Mouse (Mus musculus) kidney, postnatal 0 days (tissue): ENCODE measurements around the gene Tbc1d4. TPM values are rescaled to one million over a fixed set of nuclear protein-coding genes. Genes with fewer than 3 reads are reported as not detected.
A peak's percentile ranks its signal among the peaks of the same experiment; 100 is the strongest.

Source experiments
- ATAC-seq: fragments of 200-750 bp; cut with Nextera tagmentation; replicated peaks from 2 replicates; pipeline ENCODE4 v1.8.0; 2017; ENCODE audit warnings: low read depth, moderate number of reproducible peaks, moderate TSS enrichment, moderate library complexity; ENCODE audit not compliant: low FRiP score
- DNase-seq: peaks from one replicate; pipeline ENCODE4 v3.0.0-alpha.2; 2016; ENCODE audit warnings: low spot score
- H3K27ac ChIP-seq: fragments of 300-500 bp; sonication (generic); 2 replicates; pipeline ENCODE4 v1.5.1; 2014; ENCODE audit warnings: mild to moderate bottlenecking
- H3K27me3 ChIP-seq: fragments of 300-500 bp; sonication (generic); 2 replicates; pipeline ENCODE4 v1.6.1; 2014; ENCODE audit warnings: low read length, mixed read lengths; ENCODE audit not compliant: insufficient read depth
- H3K36me3 ChIP-seq: fragments of 300-500 bp; sonication (generic); 2 replicates; pipeline ENCODE4 v1.6.1; 2014; ENCODE audit warnings: low read length, mixed read lengths; ENCODE audit not compliant: insufficient read depth
- H3K4me1 ChIP-seq: fragments of 300-500 bp; sonication (generic); replicated peaks from 2 replicates; pipeline ENCODE4 v1.6.1; 2014; ENCODE audit warnings: antibody characterized with exemption, low read length, mixed read lengths; ENCODE audit not compliant: insufficient read depth
- H3K4me2 ChIP-seq: fragments of 300-500 bp; sonication (generic); 2 replicates; pipeline ENCODE4 v1.6.1; 2014; ENCODE audit warnings: mild to moderate bottlenecking, low read length, moderate library complexity, mixed read lengths
- H3K4me3 ChIP-seq: fragments of 300-500 bp; sonication (generic); replicated peaks from 2 replicates; pipeline ENCODE4 v1.5.1; 2014; ENCODE audit warnings: low read depth, low read length
- H3K9ac ChIP-seq: fragments of 300-500 bp; sonication (generic); 2 replicates; pipeline ENCODE4 v1.6.1; 2014; ENCODE audit warnings: low read depth, low read length
- H3K9me3 ChIP-seq: fragments of 300-500 bp; sonication (generic); replicated peaks from 2 replicates; pipeline ENCODE4 v1.6.1; 2016; ENCODE audit warnings: low read length, inconsistent platforms, mixed read lengths
- CTCF ChIP-seq: IDR thresholded peaks from 2 replicates; pipeline ENCODE4 v1.5.1; 2016; ENCODE audit warnings: antibody characterized with exemption, low read depth, mild to moderate bottlenecking, moderate library complexity
- WGBS: fragments of 180-500 bp; shearing (Covaris S2); extraction: QIAGEN DNeasy Blood & Tissue Kit; methylation state at CpG from one replicate; pipeline ENCODE4 v1.1.7; 2014; 5-methylcytosine and 5-hydroxymethylcytosine counted together
- polyA plus RNA-seq: library from polyadenylated mRNA; unstranded; fragments of >200 nt; fragmentation: Nextera tagmentation; extraction: Ambion mirVana; gene quantifications from 2 replicates; pipeline ENCODE4 v1.2.1, GENCODE M21; 2015

Tbc1d4 gene
- polyA plus RNA-seq, 1 experiment from 2014 or later, result 15.9 TPM

DNA sequence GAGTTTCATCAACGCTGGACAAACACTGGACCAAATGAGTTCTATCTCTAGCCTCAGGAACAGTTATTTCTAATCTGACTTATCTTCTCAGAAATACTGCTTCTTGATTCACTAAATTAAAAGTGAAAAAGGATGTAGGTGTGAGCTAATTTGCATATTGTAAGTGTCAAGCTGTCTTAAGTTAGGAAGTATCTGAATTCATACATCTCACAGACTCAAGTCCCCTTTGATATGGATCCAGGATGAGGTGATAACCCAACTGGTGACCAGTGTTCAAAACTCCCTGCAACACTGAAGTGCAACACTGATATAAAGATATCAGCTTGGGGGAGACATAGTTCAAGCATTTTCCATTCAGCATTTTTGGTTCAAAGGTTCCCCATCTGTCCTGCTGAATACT lies 141.5 kb downstream of the Tbc1d4 start:
- Histone ChIP-seq H3K27me3 (no peaks in the 10 kb centered on the region), H3K4me3 (no peak overlapping the region), H3K36me3 (0 out of 2 replicates have a peak, but pooled peaks cover 5% of the 10 kb centered on the region), H3K9ac (no peak overlapping the region), H3K9me3 (no peaks in the 10 kb centered on the region), H3K27ac (no peak overlapping the region), H3K4me2 (no peak overlapping the region), H3K4me1 (no peaks in the 10 kb centered on the region)
- DNase-seq, result no peak
- no peak for ATAC-seq
- WGBS, result 100% methylated on average over 1 of the region's 1 CpGs
- TF ChIP-seq CTCF, result no peak

DNA sequence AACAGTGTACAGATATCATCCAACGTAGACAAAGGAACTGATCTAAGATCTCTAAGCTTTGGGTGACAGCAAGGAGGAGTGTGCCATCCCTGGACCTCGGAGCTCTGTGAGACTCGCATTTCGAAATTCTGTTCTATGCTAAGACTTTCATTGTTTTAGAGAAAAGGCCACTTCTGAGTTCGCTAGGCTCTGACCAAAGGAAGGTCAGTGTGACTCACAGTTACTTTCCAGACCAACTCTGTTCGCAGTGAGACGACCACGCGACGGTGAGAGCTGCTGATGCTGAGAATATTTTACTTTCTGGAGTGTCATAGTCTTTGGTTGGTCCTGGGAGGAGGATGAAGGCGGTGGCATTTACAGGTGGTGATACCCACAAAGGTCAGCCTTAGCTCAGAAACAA lies 142.5 kb downstream of the Tbc1d4 start:
- DNase-seq, result no peak
- TF ChIP-seq CTCF, result no peak
- no peak overlapping the region for H3K9ac ChIP-seq
- WGBS, result 87% methylated on average over 11 of the region's 11 CpGs
- 0 out of 2 replicates have a peak, but pooled peaks cover 5% of the 10 kb centered on the region for H3K36me3 ChIP-seq
- no peaks in the 10 kb centered on the region for H3K9me3 ChIP-seq
- H3K4me2 ChIP-seq, result no peak overlapping the region
- H3K4me1 ChIP-seq, result no peaks in the 10 kb centered on the region
- ATAC-seq, result no peak
- H3K4me3 ChIP-seq, result no peak overlapping the region
- H3K27ac ChIP-seq, result no peak overlapping the region
- H3K27me3 ChIP-seq, result no peaks in the 10 kb centered on the region

DNA sequence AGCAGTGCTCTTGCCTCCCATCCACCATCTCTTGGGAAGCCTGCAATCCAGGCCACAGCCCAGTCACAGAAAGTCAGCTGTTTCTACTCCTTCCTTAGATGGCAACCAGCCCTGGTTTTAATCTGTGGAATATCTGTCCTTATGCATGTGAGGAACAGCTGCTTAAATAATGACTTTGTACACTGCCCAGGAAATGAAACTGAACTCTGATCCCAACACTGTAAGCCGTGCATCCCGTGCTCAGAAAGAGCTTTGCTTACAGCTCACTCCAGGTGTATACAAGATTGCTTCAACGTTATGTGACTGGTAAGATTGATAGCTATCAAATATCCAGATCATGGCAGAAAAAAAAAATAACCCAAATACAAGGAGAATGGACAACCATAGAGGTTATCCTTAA lies 143.1 kb downstream of the Tbc1d4 start:
- no peaks in the 10 kb centered on the region for H3K27me3 ChIP-seq
- no peak overlapping the region for H3K4me3 ChIP-seq
- H3K27ac ChIP-seq, result no peak overlapping the region
- ATAC-seq (no peak; the same call in 1 of the 2 replicates), DNase-seq (no peak)
- H3K9me3 ChIP-seq, result no peaks in the 10 kb centered on the region
- H3K36me3 ChIP-seq, result 0 out of 2 replicates have a peak, but pooled peaks cover 5% of the 10 kb centered on the region
- no peak for TF ChIP-seq CTCF
- no peak overlapping the region for H3K9ac ChIP-seq
- H3K4me1 ChIP-seq, result no peaks in the 10 kb centered on the region
- no peak overlapping the region for H3K4me2 ChIP-seq
- 62% methylated on average over 3 of the region's 3 CpGs for WGBS

DNA sequence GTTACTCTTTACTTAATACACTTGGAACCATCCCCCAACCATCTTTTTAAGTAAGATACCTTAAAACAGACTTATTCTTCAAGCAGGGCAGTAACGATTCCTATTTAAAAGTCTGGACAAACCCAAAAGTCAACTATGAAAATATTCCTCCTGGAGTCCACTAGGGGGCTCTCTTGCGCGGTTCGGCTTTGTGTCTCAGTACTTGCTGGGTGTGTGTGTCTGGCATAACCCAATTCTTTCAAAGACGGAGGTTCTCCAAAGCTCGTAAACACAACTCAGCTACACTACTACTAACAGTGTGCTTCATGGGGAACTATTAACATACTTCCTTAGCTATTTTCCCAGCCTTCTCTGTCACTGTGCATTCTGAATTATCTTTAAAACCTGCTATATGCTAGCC lies 148.2 kb downstream of the Tbc1d4 start:
- H3K27ac ChIP-seq, result no peak overlapping the region
- no peaks in the 10 kb centered on the region for H3K4me1 ChIP-seq
- H3K27me3 ChIP-seq, result no peaks in the 10 kb centered on the region
- no peak overlapping the region for H3K4me3 ChIP-seq
- no peak overlapping the region for H3K4me2 ChIP-seq
- ATAC-seq (no peak; the same call in 1 of the 2 replicates), DNase-seq (peak; percentile 84)
- H3K36me3 ChIP-seq, result 0 out of 2 replicates have a peak, but pooled peaks cover 5% of the 10 kb centered on the region
- H3K9me3 ChIP-seq, result no peaks in the 10 kb centered on the region
- no peak overlapping the region for H3K9ac ChIP-seq
- 12% methylated on average over 6 of the region's 6 CpGs for WGBS
- TF ChIP-seq CTCF, result peak; percentile 83

DNA sequence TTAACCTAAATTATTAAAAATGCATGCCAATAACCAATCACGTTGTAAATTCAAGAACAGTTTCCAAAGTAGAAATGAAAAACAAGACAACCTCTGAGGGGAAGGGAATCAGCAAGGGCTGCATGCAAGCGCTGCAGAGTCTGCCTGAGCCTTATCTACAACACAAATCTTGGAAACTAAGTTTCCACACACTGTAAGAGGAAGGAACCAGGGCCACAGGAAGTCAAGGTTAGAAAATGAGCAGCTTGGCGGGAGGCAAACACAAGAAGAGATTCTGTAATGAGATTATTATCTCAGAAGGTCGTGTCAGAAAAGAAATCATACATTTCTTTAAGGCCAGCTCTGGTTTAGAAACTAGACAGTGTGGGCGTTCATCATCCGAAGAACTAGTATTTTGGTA lies 156.1 kb downstream of the Tbc1d4 start:
- no peak overlapping the region for H3K9ac ChIP-seq
- H3K9me3 ChIP-seq, result no peaks in the 10 kb centered on the region
- no peak overlapping the region for H3K4me3 ChIP-seq
- no peak for DNase-seq
- no peak for TF ChIP-seq CTCF
- no peak overlapping the region for H3K27ac ChIP-seq
- H3K36me3 ChIP-seq, result no peaks in the 10 kb centered on the region
- no peak overlapping the region for H3K4me2 ChIP-seq
- H3K27me3 ChIP-seq, result no peaks in the 10 kb centered on the region
- H3K4me1 ChIP-seq, result no peaks in the 10 kb centered on the region
- ATAC-seq, result no peak
- 51% methylated on average over 6 of the region's 6 CpGs for WGBS

DNA sequence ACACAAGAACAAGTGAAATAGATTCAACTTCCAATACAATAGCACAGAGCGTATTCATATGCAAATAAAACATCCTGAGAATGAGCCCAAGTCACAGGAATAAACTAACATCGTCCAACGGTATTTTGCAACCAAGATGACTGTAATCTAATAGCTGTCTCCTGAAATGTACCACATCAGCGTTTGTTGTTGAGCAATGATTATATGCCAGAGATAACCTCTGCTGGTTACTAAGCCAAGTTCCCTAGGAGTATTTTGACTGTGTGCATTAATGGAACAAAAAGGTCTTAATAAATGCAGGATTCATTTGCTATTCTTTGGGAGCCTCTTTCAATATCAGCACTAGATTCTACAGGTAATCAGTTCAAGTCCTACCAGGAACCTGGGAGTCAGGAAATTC lies 161.1 kb downstream of the Tbc1d4 start:
- Histone ChIP-seq H3K36me3 (0 out of 2 replicates have a peak, but pooled peaks cover 15% of the 10 kb centered on the region), H3K27me3 (no peaks in the 10 kb centered on the region), H3K27ac (no peak overlapping the region), H3K9ac (no peak overlapping the region), H3K9me3 (no peaks in the 10 kb centered on the region), H3K4me3 (no peak overlapping the region), H3K4me2 (no peak overlapping the region), H3K4me1 (no peaks in the 10 kb centered on the region)
- 86% methylated on average over 4 of the region's 4 CpGs for WGBS
- ATAC-seq (no peak), DNase-seq (no peak)
- TF ChIP-seq CTCF, result no peak

DNA sequence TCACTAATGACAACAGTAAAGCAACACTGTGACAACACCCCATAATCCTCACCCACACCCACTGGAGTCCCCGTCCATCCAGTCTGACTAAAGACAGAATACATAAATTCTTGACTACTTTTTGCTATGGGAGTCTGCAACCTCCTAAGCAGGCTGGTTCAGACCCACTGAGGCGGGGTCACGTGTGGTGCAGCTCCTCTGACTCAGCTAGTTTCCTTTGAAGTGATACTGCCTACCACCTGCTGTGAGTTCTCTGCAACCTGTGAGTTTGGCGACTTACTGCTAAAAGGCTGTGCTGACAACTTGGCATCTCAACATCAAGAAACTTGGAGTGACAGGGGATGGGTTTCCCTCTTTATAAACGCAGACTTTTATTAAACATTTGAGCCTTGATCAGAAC lies 163.8 kb downstream of the Tbc1d4 start:
- Histone ChIP-seq H3K4me3 (no peak overlapping the region), H3K27me3 (no peaks in the 10 kb centered on the region), H3K36me3 (0 out of 2 replicates have a peak, but pooled peaks cover 15% of the 10 kb centered on the region), H3K27ac (no peak overlapping the region), H3K4me1 (no peaks in the 10 kb centered on the region), H3K9ac (no peak overlapping the region), H3K9me3 (no peaks in the 10 kb centered on the region), H3K4me2 (no peak overlapping the region)
- TF ChIP-seq CTCF, result no peak
- DNase-seq (no peak), ATAC-seq (no peak)
- 61% methylated on average over 5 of the region's 5 CpGs for WGBS
